Mouse (Mus musculus) ovary, adult 2 months (tissue): Measurements from ENCODE around the gene Cwc27. TPM values are rescaled to one million over a fixed set of nuclear protein-coding genes. Genes with fewer than 3 reads are reported as not detected.

Experiments
- polyA plus RNA-seq: library from polyadenylated mRNA; depleted of rRNA; stranded (reverse); fragments of >200 nt; gene quantifications from 2 replicates; pipeline ENCODE4 v1.2.3, GENCODE M21; 2012; rRNA removed

Cwc27 gene
- 0.73 and 2.6 TPM in 2 replicates for polyA plus RNA-seq

DNA sequence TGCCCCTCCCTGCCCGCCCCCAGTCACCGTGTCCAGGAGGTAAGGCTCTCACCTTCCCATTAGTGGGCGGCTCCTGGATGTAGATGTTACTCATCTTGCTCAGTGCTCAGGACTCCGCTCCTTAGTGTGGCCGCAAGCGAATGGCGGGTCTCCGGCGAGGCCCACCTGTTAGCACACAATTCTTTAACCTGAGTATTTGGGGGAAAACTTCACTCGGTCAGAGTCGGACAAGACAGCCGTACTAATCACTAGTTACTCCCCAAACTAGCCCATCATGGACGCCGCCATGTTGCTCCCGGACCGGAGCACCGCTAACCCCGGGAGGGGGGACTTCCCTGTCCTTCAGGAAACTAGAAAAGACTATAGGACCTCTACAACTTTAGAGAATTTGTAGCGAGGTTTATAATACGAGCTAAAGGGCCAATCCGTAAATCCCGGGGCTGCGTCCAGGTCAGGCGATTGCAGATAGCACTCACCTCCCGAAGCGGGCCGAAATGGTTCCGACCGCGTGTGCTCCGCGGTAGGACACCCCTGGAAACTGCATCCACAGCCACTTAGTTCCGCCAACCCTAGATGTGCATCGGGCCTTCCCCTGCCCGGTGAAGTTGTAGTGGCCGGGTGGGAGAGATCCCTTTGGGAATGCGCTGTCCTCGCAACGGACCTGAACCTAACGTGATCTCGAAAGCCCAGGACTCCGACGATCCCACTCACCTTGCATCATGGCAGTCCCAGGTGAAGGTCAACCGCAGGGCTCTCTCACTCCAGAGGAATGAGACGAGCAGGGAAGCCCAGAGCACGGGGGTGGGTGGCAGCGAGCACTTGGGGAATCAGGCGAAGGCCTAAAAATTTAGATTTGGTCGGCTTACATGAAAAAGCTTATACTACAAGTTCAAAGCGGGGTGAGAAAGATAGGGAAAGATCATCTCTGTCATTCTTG, at the start of gene Cwc27:
Gene Cwc27 (minus strand): TSS at position 508 of the 937 bp plus-strand sequence.

DNA sequence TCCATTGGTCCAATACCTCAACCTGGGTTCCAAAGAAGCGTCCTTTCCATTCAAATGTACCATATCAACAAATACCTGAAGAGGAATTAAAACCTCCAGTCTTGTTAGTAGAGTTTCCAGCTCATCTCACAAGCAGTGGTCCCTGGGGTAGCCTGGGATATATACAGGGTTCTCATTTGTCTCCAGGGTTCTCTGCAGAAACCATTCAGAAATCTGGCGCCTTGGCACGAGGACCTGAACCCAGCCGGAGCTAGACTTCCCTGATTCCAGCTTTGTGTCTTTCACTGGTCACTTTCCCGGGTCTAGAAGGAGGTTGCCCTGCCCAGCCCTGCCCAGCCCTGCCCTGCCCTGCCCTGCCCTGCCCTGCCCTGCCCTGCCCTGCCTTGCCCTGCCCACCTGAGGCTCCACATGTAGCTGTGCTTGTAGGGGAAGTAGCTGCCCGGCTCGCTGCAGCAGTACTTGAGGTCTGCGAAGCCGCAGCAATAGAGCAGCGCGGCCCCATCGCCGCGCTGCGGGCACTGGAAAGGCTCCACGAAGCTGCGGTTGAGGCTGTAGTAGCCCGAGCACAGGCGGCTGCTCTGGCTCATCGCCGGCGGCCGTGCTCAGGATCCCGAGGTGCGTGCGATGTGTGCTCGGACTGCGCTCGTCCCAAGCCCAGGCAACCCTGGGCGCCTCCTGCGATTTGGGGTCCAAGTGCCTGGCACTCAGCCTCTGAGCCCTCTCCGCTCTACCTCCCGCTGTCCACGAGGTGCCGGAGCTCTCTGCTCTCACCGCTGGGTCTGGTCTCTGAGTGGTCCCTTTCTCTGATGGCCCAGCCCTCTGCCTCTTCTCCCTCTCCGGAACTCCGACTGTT, 46.4 kb upstream of the Cwc27 start, which contains the start of gene Shisal2b:
Gene Shisal2b (minus strand): TSS at position 767 of the 853 bp plus-strand sequence.

DNA sequence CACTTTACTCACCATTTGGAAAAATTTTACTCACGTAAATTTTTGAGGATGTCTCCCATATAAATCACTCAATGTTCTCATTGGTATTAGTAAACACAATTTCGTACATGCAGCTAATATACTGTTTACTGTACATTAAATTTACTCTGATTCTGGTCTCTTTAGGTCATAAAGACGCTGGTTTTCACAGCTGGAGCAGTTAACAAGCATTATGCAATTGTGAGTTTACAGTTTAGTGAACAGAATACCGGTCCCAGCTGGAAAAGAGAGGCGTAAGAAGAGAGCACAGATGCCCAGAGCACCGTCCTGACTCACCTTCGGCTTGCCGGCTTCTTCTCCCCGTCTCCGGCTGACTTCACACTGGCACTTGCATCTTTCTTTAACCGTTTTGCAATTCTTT, 24.8 kb downstream of the Cwc27 start, which contains the start of gene Srek1ip1:
Gene Srek1ip1 (plus strand): TSS at position 301 of the 400 bp plus-strand sequence.

Other genes with a start within 250 kb of the Cwc27 start
- 6.5 and 7.7 TPM in 2 replicates for gene Srek1ip1, start 24.7 kb downstream of the Cwc27 start, polyA plus RNA-seq
- gene Shisal2b, start 46.8 kb upstream of the Cwc27 start, polyA plus RNA-seq, result 1.3 and 1.7 TPM in 2 replicates
- 1.4 and 1.7 TPM in 2 replicates for gene Rgs7bp, start 237.8 kb upstream of the Cwc27 start, polyA plus RNA-seq